Mouse (Mus musculus) inflammation-experienced regulatory T-cells, adult 6 months (primary cell): ENCODE measurements around the gene Olfr1450. TPM values are rescaled to one million over a fixed set of nuclear protein-coding genes. Genes with fewer than 3 reads are reported as not detected.
"Not testable (repeated sequence)": the region's sequence is repeated elsewhere in the genome, so short reads cannot be mapped to it uniquely, and the experiment has no call there.

Experiments used
- ATAC-seq: one replicate; pipeline ENCODE4 v1.8.0; 2017
- polyA plus RNA-seq, 3 experiments: library from polyadenylated mRNA; unstranded; fragments of 100-300 nt; shearing (Covaris generic); gene quantifications; one replicate each; pipeline ENCODE4 v1.2.1; 2017

Olfr1450 gene
- not detected for polyA plus RNA-seq

GRCm38 (mm10) chr19:12949958-12950357 is at the start of gene Olfr1450:
Gene Olfr1450, plus strand, starts transcription at chr19:12950258.
- ATAC-seq = no peak

- no peak for ATAC-seq
Measured at GRCm38 (mm10) chr19:12903643-12904042, 46.4 kb upstream of the Olfr1450 start, which contains the start of gene Olfr1447. Gene Olfr1447, minus strand, starts transcription at chr19:12903743.

GRCm38 (mm10) chr19:12924319-12924718 is 25.7 kb upstream of the Olfr1450 start, which contains the start of gene Olfr1448:
Gene Olfr1448, minus strand, starts transcription at chr19:12924419.
- ATAC-seq = no peak

GRCm38 (mm10) chr19:12930540-12930939 is 19.5 kb upstream of the Olfr1450 start, which contains the start of gene Olfr1449:
Gene Olfr1449, plus strand, starts transcription at chr19:12930840.
- ATAC-seq = no peak

- ATAC-seq = not testable (repeated sequence)
Measured at GRCm38 (mm10) chr19:12970082-12970481, 20.0 kb downstream of the Olfr1450 start.

- ATAC-seq = not testable (repeated sequence)
Measured at GRCm38 (mm10) chr19:12992316-12992715, 42.3 kb downstream of the Olfr1450 start.

GRCm38 (mm10) chr19:12994714-12995113 is 44.7 kb downstream of the Olfr1450 start, which contains the start of gene Olfr1451:
Gene Olfr1451, plus strand, starts transcription at chr19:12995014.
- no peak for ATAC-seq

Other genes with a start within 250 kb of the Olfr1450 start
- gene Cntf, start 184.6 kb upstream of the Olfr1450 start, polyA plus RNA-seq = 1 to 10 TPM; 2.4 to 4.2 (median 3.7) TPM
- gene Zfp91, start 154.1 kb upstream of the Olfr1450 start, polyA plus RNA-seq = 10 to 100 TPM; 17.7 to 22.3 (median 19.1) TPM
- 100 to 1,000 TPM; 257 to 302 (median 261) TPM for gene Lpxn, start 154.1 kb upstream of the Olfr1450 start, polyA plus RNA-seq
- under 1 TPM; 0.47 to 0.91 (median 0.54) TPM for gene Gm5244, start 103.6 kb upstream of the Olfr1450 start, polyA plus RNA-seq
- gene Olfr1444, start 93.0 kb upstream of the Olfr1450 start, polyA plus RNA-seq = 1 to 10 TPM in 1 of 3 experiments, under 1 TPM in 2; 0.70 to 1.3 (median 0.74) TPM
- not detected for gene Olfr1445, start 66.4 kb upstream of the Olfr1450 start, polyA plus RNA-seq
- gene Olfr1446, start 56.7 kb upstream of the Olfr1450 start, polyA plus RNA-seq = not detected
- gene Olfr1447, start 46.5 kb upstream of the Olfr1450 start, polyA plus RNA-seq = not detected
- not detected for gene Olfr1448, start 25.8 kb upstream of the Olfr1450 start, polyA plus RNA-seq
- not detected for gene Olfr1449, start 19.4 kb upstream of the Olfr1450 start, polyA plus RNA-seq
- not detected for gene Olfr1451, start 44.8 kb downstream of the Olfr1450 start, polyA plus RNA-seq
- not detected for gene Olfr1453, start 78.1 kb downstream of the Olfr1450 start, polyA plus RNA-seq
- gene Olfr1454, start 110.4 kb downstream of the Olfr1450 start, polyA plus RNA-seq = not detected
- not detected for gene Olfr1457, start 147.6 kb downstream of the Olfr1450 start, polyA plus RNA-seq
- gene Olfr1458, start 156.5 kb downstream of the Olfr1450 start, polyA plus RNA-seq = not detected
- under 1 TPM in 1 of 3 experiments, not detected in 2; 0.08 TPM for gene Olfr1459, start 199.3 kb downstream of the Olfr1450 start, polyA plus RNA-seq
- not detected for gene Olfr1461, start 212.7 kb downstream of the Olfr1450 start, polyA plus RNA-seq
- gene Olfr1462, start 235.5 kb downstream of the Olfr1450 start, polyA plus RNA-seq = not detected